Comparison of ENCODE assay signal across 19 mouse cellular contexts in genomic region chr4:117581626-117582025, GRCm38 (mm10). TPM values are rescaled to one million over a fixed set of nuclear protein-coding genes. Genes with fewer than 3 reads are reported as not detected.
A peak's percentile ranks its signal among the peaks of the same experiment; 100 is the strongest.
DNase-seq lines count a peak whose midpoint lies in the region; ATAC-seq and TF ChIP-seq lines count a peak whose summit lies in the region.
"Had no signal": no experiment of that assay in that cellular context is flagged by ENCODE, and none has a peak within 500 bp of the region (broad histone marks: within the 10 kb centered on the region; RNA-seq: fewer than 3 reads in every experiment).

No protein-coding gene starts in this region.

- intact Hi-C loops in heart, postnatal 10 days (cut with DNase I), result no loop called here

- no peaks in the 10 kb centered on the region for H3K9me3 ChIP-seq in kidney, postnatal 0 days (replicated peaks; ENCODE audit: low read length)
- H3K9me3 ChIP-seq: embryonic facial prominence, embryonic 12.5 days; forebrain, embryonic 15.5 days; heart, embryonic 10.5 days had no signal

- peak; percentile 53 for DNase-seq in heart, adult 11 months
- no peak for DNase-seq in heart, postnatal 10 days
- DNase-seq in kidney, postnatal 0 days (ENCODE audit: low spot score), result peak; percentile 51
- no peak for DNase-seq in kidney, postnatal 25 days
- DNase-seq in kidney, postnatal 4 days, result peak; percentile 48 to 60
- DNase-seq in kidney, adult 18-20 months, result no peak
- no peak for DNase-seq in right cerebral cortex, postnatal 14 days
- DNase-seq: adrenal gland, postnatal 10 days; B cell, adult 2 months; cerebellum, adult 11-12 months; cerebellum, adult 9-10 months; cerebellum, postnatal 25 days; gastrocnemius, postnatal 36 days; heart, adult 18-20 months; heart, postnatal 14 days had no signal

- no peak for TF ChIP-seq CTCF in kidney, postnatal 0 days (IDR thresholded peaks at IDR 0.05; ENCODE audit: low read depth)

- ATAC-seq in kidney, postnatal 0 days (replicated peaks; ENCODE audit: low FRiP score, low read depth), result no peak
- ATAC-seq: CD4-positive, CD25-positive, alpha-beta regulatory T cell, adult 4 months; forebrain, embryonic 15.5 days had no signal

- no peak overlapping the region for H3K4me2 ChIP-seq in kidney, postnatal 0 days (ENCODE audit: low read length)
- H3K4me2 ChIP-seq: embryonic facial prominence, embryonic 12.5 days; forebrain, embryonic 15.5 days had no signal

- 0 out of 2 replicates have a peak, but pooled peaks cover under 1% of the 10 kb centered on the region for H3K4me1 ChIP-seq in kidney, postnatal 0 days (replicated peaks; ENCODE audit: insufficient read depth, low read length)
- H3K4me1 ChIP-seq: forebrain, embryonic 15.5 days had no signal

- H3K27me3 ChIP-seq in kidney, postnatal 0 days (ENCODE audit: insufficient read depth, low read length), result no peaks in the 10 kb centered on the region
- H3K27me3 ChIP-seq: embryonic facial prominence, embryonic 12.5 days; forebrain, embryonic 15.5 days had no signal

- no peak overlapping the region for H3K4me3 ChIP-seq in kidney, postnatal 0 days (replicated peaks; ENCODE audit: low read depth, low read length)
- H3K4me3 ChIP-seq: embryonic facial prominence, embryonic 12.5 days; forebrain, embryonic 15.5 days; heart, embryonic 10.5 days had no signal

- H3K9ac ChIP-seq in kidney, postnatal 0 days (ENCODE audit: low read depth, low read length), result no peak overlapping the region
- H3K9ac ChIP-seq: embryonic facial prominence, embryonic 12.5 days; forebrain, embryonic 15.5 days had no signal

- WGBS in kidney, postnatal 0 days, result 63% methylated on average over 9 of the region's 9 CpGs

- H3K36me3 ChIP-seq in kidney, postnatal 0 days (ENCODE audit: insufficient read depth, low read length), result peaks cover 32% of the 10 kb centered on the region

- H3K27ac ChIP-seq in kidney, postnatal 0 days, result no peak overlapping the region
- H3K27ac ChIP-seq: embryonic facial prominence, embryonic 12.5 days; forebrain, embryonic 15.5 days; heart, embryonic 10.5 days had no signal

RNA-seq across cellular contexts. Expression of gene Eri3, which starts 31.5 kb away (rescaled TPM):
- 10 to 100 TPM; 75.4 to 92.8 TPM for total RNA-seq in heart, postnatal 10 days (2021)
- polyA plus RNA-seq in kidney, postnatal 0 days (2015; fragmentation: Nextera tagmentation; extraction: Ambion mirVana), result 114 and 127 TPM in 2 replicates

Comparison
In these comparisons a context has a peak if more than half of its experiments do, and no peak if none do; other contexts are left out.
1. DNase-seq: peak in heart, adult 11 months (single experiment), kidney, postnatal 0 days (single experiment) and kidney, postnatal 4 days (2 of 2); none in heart, postnatal 10 days (0 of 2), kidney, postnatal 25 days (0 of 2), kidney, adult 18-20 months (single experiment) and right cerebral cortex, postnatal 14 days (single experiment).